Mouse (Mus musculus) adrenal gland, adult 8-10 months (tissue): ENCODE measurements around the gene Trip10. TPM values are rescaled to one million over a fixed set of nuclear protein-coding genes. Genes with fewer than 3 reads are reported as not detected.

ENCODE experiments used
- DNase-seq: peaks from one replicate; pipeline ENCODE4 v3.0.0; 2022
- microRNA-seq, 2 experiments: library from miRNA; unstranded; fragments of <30 nt; microRNA quantifications; one replicate each; pipeline ENCODE4 v1.2.0; 2022
- total RNA-seq, 4 experiments: library from RNA; stranded (reverse); gene quantifications; 2 replicates each; pipeline ENCODE4 v1.2.4; 2022

The Trip10 gene
- total RNA-seq, 4 experiments from 2014 or later: 57.1 to 89.6 (median 72.8) TPM

GRCm38 (mm10) chr17:57292968-57293367 lies 43.7 kb downstream of the Trip10 start:
- DNase-seq: no peak

- DNase-seq: no peak
These were observed 46.7 kb downstream of the Trip10 start for GRCm38 (mm10) chr17:57295935-57296334.

- no peak for DNase-seq
These were observed 47.8 kb downstream of the Trip10 start for GRCm38 (mm10) chr17:57297040-57297439.

GRCm38 (mm10) chr17:57305593-57305992 lies 56.3 kb downstream of the Trip10 start:
- DNase-seq: no peak

GRCm38 (mm10) chr17:57307074-57307473 lies 57.8 kb downstream of the Trip10 start:
- DNase-seq: no peak

- DNase-seq: no peak
These were observed 62.5 kb downstream of the Trip10 start for GRCm38 (mm10) chr17:57311801-57312200.

Small RNAs within 50 kb of the gene (microRNA-seq; reads per million reads assigned to microRNA genes)
- gene Mir6978: 0 to 1.3 reads per million in 2 experiments

Other genes starting within 250 kb of the Trip10 start
- 1 to 10 TPM in 2 of 4 experiments, not detected in 2; 2.1 to 2.8 TPM for gene Pspn, start 249.4 kb upstream of the Trip10 start, total RNA-seq
- 10 to 100 TPM; 45.6 to 68.2 (median 54.2) TPM for gene Gtf2f1, start 238.2 kb upstream of the Trip10 start, total RNA-seq
- gene Gm17949, start 238.0 kb upstream of the Trip10 start, total RNA-seq: under 1 TPM; 0.29 to 0.80 (median 0.45) TPM
- gene Khsrp, start 217.9 kb upstream of the Trip10 start, total RNA-seq: 100 to 1,000 TPM in 2 of 4 experiments, 10 to 100 TPM in 2; 92.3 to 122 (median 102) TPM
- gene Slc25a41, start 207.8 kb upstream of the Trip10 start, total RNA-seq: under 1 TPM in 1 of 4 experiments, not detected in 3; 0.38 TPM
- gene Crb3, start 190.3 kb upstream of the Trip10 start, total RNA-seq: 1 to 10 TPM in 3 of 4 experiments, under 1 TPM in 1; 0.70 to 4.4 (median 2.2) TPM
- gene Slc25a23, start 189.6 kb upstream of the Trip10 start, total RNA-seq: 100 to 1,000 TPM in 2 of 4 experiments, 10 to 100 TPM in 2; 66.5 to 128 (median 97.6) TPM
- gene Dennd1c, start 170.9 kb upstream of the Trip10 start, total RNA-seq: 1 to 10 TPM; 1.5 to 4.3 (median 2.5) TPM
- 1 to 10 TPM; 4.4 to 6.8 (median 6.6) TPM for gene Tubb4a, start 161.7 kb upstream of the Trip10 start, total RNA-seq
- under 1 TPM in 3 of 4 experiments, not detected in 1; 0.21 to 0.30 (median 0.26) TPM for gene Tnfsf9, start 144.1 kb upstream of the Trip10 start, total RNA-seq
- not detected for gene Cd70, start 99.7 kb upstream of the Trip10 start, total RNA-seq
- gene Tnfsf14, start 55.3 kb upstream of the Trip10 start, total RNA-seq: under 1 TPM in 2 of 4 experiments, not detected in 2; 0.16 to 0.17 TPM
- 1,000 to 10,000 TPM in 1 of 4 experiments, 100 to 1,000 TPM in 1, 10 to 100 TPM in 2; 36.4 to 1,135 (median 245) TPM for gene C3, start 21.3 kb upstream of the Trip10 start, total RNA-seq
- 100 to 1,000 TPM in 3 of 4 experiments, 10 to 100 TPM in 1; 98.6 to 107 (median 102) TPM for gene Gpr108, start 1.0 kb upstream of the Trip10 start, total RNA-seq
- gene Vav1, start 29.6 kb downstream of the Trip10 start, total RNA-seq: 1 to 10 TPM; 3.0 to 6.2 (median 4.1) TPM
- gene Adgre1, start 109.2 kb downstream of the Trip10 start, total RNA-seq: 10 to 100 TPM in 2 of 4 experiments, 1 to 10 TPM in 2; 5.3 to 21.5 (median 12.7) TPM